Mouse (Mus musculus) intestine, embryonic 15.5 days (tissue): ENCODE data around the gene Plekhm2. TPM values are rescaled to one million over a fixed set of nuclear protein-coding genes. Genes with fewer than 3 reads are reported as not detected.

Source experiments
- ATAC-seq: fragments of 200-750 bp; cut with Nextera tagmentation; 2 replicates; pipeline ENCODE4 v1.8.0; 2017; ENCODE audit warnings: moderate TSS enrichment, moderate library complexity
- H3K27ac ChIP-seq: fragments of 300-500 bp; sonication (generic); 2 replicates; pipeline ENCODE4 v1.5.1; 2015; ENCODE audit warnings: mild to moderate bottlenecking, inconsistent platforms
- H3K27me3 ChIP-seq: fragments of 300-500 bp; sonication (generic); replicated peaks from 2 replicates; pipeline ENCODE4 v1.6.1; 2015; ENCODE audit warnings: inconsistent platforms
- H3K36me3 ChIP-seq: fragments of 300-500 bp; sonication (generic); 2 replicates; pipeline ENCODE4 v1.6.1; 2015; ENCODE audit warnings: inconsistent platforms
- H3K4me1 ChIP-seq: fragments of 300-500 bp; sonication (generic); replicated peaks from 2 replicates; pipeline ENCODE4 v1.6.1; 2015; ENCODE audit warnings: inconsistent platforms
- H3K4me2 ChIP-seq: fragments of 300-500 bp; sonication (generic); replicated peaks from 2 replicates; pipeline ENCODE4 v1.6.1; 2015; ENCODE audit warnings: mild to moderate bottlenecking, inconsistent platforms
- H3K4me3 ChIP-seq: fragments of 300-500 bp; sonication (generic); replicated peaks from 2 replicates; pipeline ENCODE4 v1.5.1; 2015; ENCODE audit warnings: inconsistent platforms
- H3K9ac ChIP-seq: fragments of 300-500 bp; sonication (generic); 2 replicates; pipeline ENCODE4 v1.6.1; 2015; ENCODE audit warnings: inconsistent platforms
- H3K9me3 ChIP-seq: fragments of 300-500 bp; sonication (generic); 2 replicates; pipeline ENCODE4 v1.6.1; 2016; ENCODE audit warnings: inconsistent platforms
- WGBS: fragments of 180-500 bp; shearing (Covaris S2); methylation state at CpG from one replicate; pipeline ENCODE4 v1.1.7; 2015; 5-methylcytosine and 5-hydroxymethylcytosine counted together
- polyA plus RNA-seq: library from polyadenylated mRNA; unstranded; fragments of >200 nt; fragmentation: Nextera tagmentation; extraction: Ambion mirVana; gene quantifications from 2 replicates; pipeline ENCODE4 v1.2.1, GENCODE M21; 2015

The Plekhm2 gene
- polyA plus RNA-seq = 3.9 and 4.5 TPM in 2 replicates

GRCm38 (mm10) chr4:141664799-141665198 lies at the start of gene Plekhm2:
TSS of gene Plekhm2 (minus strand) at chr4:141664899.
- Histone ChIP-seq H3K4me3 (peak within 1 kb of the TSS; percentile 81), H3K4me1 (peaks cover 13% of the 10 kb centered on the region), H3K9ac (peak within 1 kb of the TSS; percentile 92), H3K27ac (peak within 1 kb of the TSS; percentile 51; the same call in 1 of the 2 replicates), H3K4me2 (peak within 1 kb of the TSS; percentile 90), H3K36me3 (peaks cover 12% of the 10 kb centered on the region; the same call in 1 of the 2 replicates), H3K27me3 (no peaks in the 10 kb centered on the region), H3K9me3 (no peaks in the 10 kb centered on the region)
- WGBS = 70% methylated on average over 8 of the region's 8 CpGs
- no peak for ATAC-seq

DNA sequence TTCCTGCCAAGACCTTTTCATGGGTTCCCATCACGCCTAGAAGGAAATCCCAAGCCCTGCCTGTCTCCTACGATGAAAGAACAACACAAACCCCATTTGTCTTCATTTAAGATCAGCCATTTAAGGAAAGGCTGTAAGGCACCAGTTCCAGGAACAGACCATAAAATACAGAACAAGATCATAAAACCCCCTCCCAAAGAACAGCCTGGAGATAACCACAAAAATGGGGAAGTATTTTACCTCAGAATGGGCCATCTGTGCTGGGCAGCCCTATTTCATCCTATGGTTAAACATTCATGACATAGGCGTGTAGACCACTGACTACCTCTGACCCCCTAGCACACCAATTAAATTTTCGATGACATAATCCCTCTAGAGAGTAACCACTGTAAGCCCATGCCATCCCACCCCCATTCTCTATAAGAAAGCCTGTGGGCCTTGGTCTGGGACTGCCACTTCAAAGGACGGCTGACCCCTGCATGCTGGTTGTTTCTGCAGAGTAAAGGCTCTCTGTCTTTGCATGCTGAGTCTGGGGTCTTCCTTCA lies 49.0 kb upstream of the Plekhm2 start:
- Histone ChIP-seq H3K9me3 (no peaks in the 10 kb centered on the region), H3K4me2 (no peak overlapping the region), H3K4me3 (no peak overlapping the region), H3K9ac (no peak overlapping the region), H3K4me1 (peaks cover 15% of the 10 kb centered on the region), H3K27ac (no peak overlapping the region), H3K27me3 (no peaks in the 10 kb centered on the region), H3K36me3 (peaks cover 21% of the 10 kb centered on the region)
- no peak; the same call in 1 of the 2 replicates for ATAC-seq
- WGBS = 43% methylated on average over 5 of the region's 5 CpGs

- 96% methylated on average over 1 of the region's 1 CpGs for WGBS
- H3K27ac ChIP-seq = no peak overlapping the region
- no peak for ATAC-seq
These were observed 46.6 kb upstream of the Plekhm2 start for GRCm38 (mm10) chr4:141711250-141711649.

GRCm38 (mm10) chr4:141708971-141709370 lies 44.3 kb upstream of the Plekhm2 start:
- Histone ChIP-seq H3K9me3 (no peaks in the 10 kb centered on the region), H3K9ac (no peak overlapping the region), H3K4me1 (no peaks in the 10 kb centered on the region), H3K27ac (no peak overlapping the region), H3K4me3 (no peak overlapping the region), H3K36me3 (peaks cover 53% of the 10 kb centered on the region), H3K27me3 (no peaks in the 10 kb centered on the region), H3K4me2 (no peak overlapping the region)
- 95% methylated on average over 2 of the region's 2 CpGs for WGBS
- ATAC-seq = no peak

More at GRCm38 (mm10) chr4:141711250-141711649, 46.6 kb upstream of the Plekhm2 start:
- Histone ChIP-seq H3K4me2 (no peak overlapping the region), H3K4me3 (no peak overlapping the region), H3K9ac (no peak overlapping the region; the same call in 1 of the 2 replicates), H3K4me1 (peaks cover 15% of the 10 kb centered on the region), H3K9me3 (no peaks in the 10 kb centered on the region), H3K27me3 (no peaks in the 10 kb centered on the region), H3K36me3 (peaks cover 41% of the 10 kb centered on the region)

DNA sequence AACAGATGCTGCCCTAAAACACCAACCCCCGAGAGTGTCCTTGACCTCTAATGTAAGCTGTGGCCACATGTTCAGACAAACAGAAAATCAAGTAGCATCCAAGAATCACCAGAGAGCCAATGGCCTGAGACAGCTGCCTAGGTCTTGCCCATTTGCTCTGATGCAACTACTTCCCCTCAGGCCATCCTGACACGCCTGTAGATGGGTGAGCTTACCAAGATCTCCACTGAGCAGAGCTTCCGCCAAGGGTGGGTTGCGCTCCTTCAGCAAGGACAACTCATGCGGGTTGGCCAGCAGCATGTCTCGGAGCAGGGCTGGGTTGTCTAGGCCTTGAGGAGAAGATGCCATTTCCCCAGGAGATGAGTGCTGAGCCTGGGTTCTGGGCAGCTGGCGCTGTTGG lies 43.3 kb upstream of the Plekhm2 start:
- no peak overlapping the region for H3K9ac ChIP-seq
- WGBS = 89% methylated on average over 7 of the region's 7 CpGs
- no peaks in the 10 kb centered on the region for H3K9me3 ChIP-seq
- no peak for ATAC-seq
- H3K36me3 ChIP-seq = peaks cover 54% of the 10 kb centered on the region
- no peak overlapping the region for H3K27ac ChIP-seq
- H3K4me1 ChIP-seq = no peaks in the 10 kb centered on the region
- no peaks in the 10 kb centered on the region for H3K27me3 ChIP-seq
- H3K4me2 ChIP-seq = no peak overlapping the region
- no peak overlapping the region for H3K4me3 ChIP-seq

DNA sequence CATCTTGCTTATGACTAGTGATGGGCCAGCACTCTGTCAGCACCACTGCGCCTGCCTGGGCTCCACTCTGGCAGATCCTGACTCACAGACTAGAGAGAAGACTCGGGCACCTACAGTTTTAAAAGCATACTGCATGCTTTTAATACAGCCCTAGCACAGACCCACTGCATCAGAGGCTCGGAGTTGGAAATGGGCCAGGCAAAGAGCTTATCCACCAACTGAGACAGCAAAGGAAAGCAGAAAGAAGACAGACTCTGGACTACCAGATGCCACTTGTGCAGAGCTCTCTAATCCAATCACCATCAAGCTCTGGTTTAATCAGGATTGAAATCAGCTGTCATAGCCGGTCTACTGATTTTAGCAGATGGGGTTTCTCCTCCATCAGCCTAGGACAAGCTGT lies 40.6 kb upstream of the Plekhm2 start:
- H3K9ac ChIP-seq = no peak overlapping the region
- H3K4me2 ChIP-seq = no peak overlapping the region
- no peak overlapping the region for H3K4me3 ChIP-seq
- no peaks in the 10 kb centered on the region for H3K4me1 ChIP-seq
- H3K27me3 ChIP-seq = no peaks in the 10 kb centered on the region
- no peak overlapping the region for H3K27ac ChIP-seq
- 80% methylated on average over 4 of the region's 4 CpGs for WGBS
- peaks cover 55% of the 10 kb centered on the region for H3K36me3 ChIP-seq
- H3K9me3 ChIP-seq = no peaks in the 10 kb centered on the region
- ATAC-seq = no peak

GRCm38 (mm10) chr4:141704625-141705024 lies 39.9 kb upstream of the Plekhm2 start:
- Histone ChIP-seq H3K9me3 (no peaks in the 10 kb centered on the region), H3K4me1 (no peaks in the 10 kb centered on the region), H3K4me3 (no peak overlapping the region), H3K9ac (no peak overlapping the region), H3K36me3 (peaks cover 55% of the 10 kb centered on the region), H3K27ac (no peak overlapping the region), H3K27me3 (no peaks in the 10 kb centered on the region), H3K4me2 (no peak overlapping the region)
- ATAC-seq = no peak
- 89% methylated on average over 2 of the region's 2 CpGs for WGBS

- 0 out of 2 replicates have a peak, but pooled peaks cover 4% of the 10 kb centered on the region for H3K4me1 ChIP-seq
- H3K4me2 ChIP-seq = no peak overlapping the region
- H3K27ac ChIP-seq = no peak overlapping the region
- ATAC-seq = no peak
- no peak overlapping the region for H3K4me3 ChIP-seq
- no peaks in the 10 kb centered on the region for H3K27me3 ChIP-seq
- H3K36me3 ChIP-seq = peaks cover 38% of the 10 kb centered on the region
- no peak overlapping the region for H3K9ac ChIP-seq
- 98% methylated on average over 8 of the region's 8 CpGs for WGBS
- no peaks in the 10 kb centered on the region for H3K9me3 ChIP-seq
These were observed 30.0 kb upstream of the Plekhm2 start for GRCm38 (mm10) chr4:141694719-141695118.

GRCm38 (mm10) chr4:141688505-141688904 lies 23.8 kb upstream of the Plekhm2 start:
- Histone ChIP-seq H3K27me3 (no peaks in the 10 kb centered on the region), H3K36me3 (peaks cover 37% of the 10 kb centered on the region), H3K4me1 (no peaks in the 10 kb centered on the region), H3K4me2 (no peak overlapping the region), H3K9ac (no peak overlapping the region), H3K9me3 (no peaks in the 10 kb centered on the region), H3K27ac (no peak overlapping the region), H3K4me3 (no peak overlapping the region)
- WGBS = 85% methylated on average over 8 of the region's 8 CpGs
- no peak for ATAC-seq

DNA sequence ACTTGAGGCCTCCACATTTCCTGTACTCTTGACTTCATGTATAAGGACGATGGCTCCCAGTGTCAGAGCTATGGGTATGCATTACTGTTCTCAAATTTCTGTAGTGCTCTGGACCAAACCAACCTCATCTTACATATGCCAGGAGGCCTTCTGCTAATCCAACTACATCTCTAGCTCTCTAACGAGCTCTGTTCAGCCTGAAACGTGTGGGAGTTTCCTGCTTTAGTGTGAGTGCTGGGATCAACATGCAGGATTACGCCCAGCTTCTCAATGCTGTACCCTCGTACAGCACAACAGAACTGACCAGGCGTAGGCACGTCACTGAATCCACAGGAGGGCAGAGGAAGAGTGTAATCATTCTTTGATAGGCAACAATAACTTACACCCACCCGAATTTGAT lies 21.8 kb upstream of the Plekhm2 start:
- no peak overlapping the region for H3K4me2 ChIP-seq
- WGBS = 88% methylated on average over 8 of the region's 8 CpGs
- no peaks in the 10 kb centered on the region for H3K27me3 ChIP-seq
- peaks cover 27% of the 10 kb centered on the region for H3K36me3 ChIP-seq
- no peak overlapping the region for H3K4me3 ChIP-seq
- H3K9ac ChIP-seq = no peak overlapping the region
- H3K9me3 ChIP-seq = no peaks in the 10 kb centered on the region
- peaks cover 5% of the 10 kb centered on the region for H3K4me1 ChIP-seq
- H3K27ac ChIP-seq = no peak overlapping the region
- no peak for ATAC-seq

- H3K9me3 ChIP-seq = no peaks in the 10 kb centered on the region
- H3K4me1 ChIP-seq = peaks cover 5% of the 10 kb centered on the region
- no peak for ATAC-seq
- H3K36me3 ChIP-seq = peaks cover 23% of the 10 kb centered on the region
- H3K9ac ChIP-seq = no peak overlapping the region
- no peak overlapping the region for H3K4me3 ChIP-seq
- H3K27ac ChIP-seq = no peak overlapping the region
- no peaks in the 10 kb centered on the region for H3K27me3 ChIP-seq
- WGBS = 90% methylated on average over 3 of the region's 3 CpGs
- H3K4me2 ChIP-seq = no peak overlapping the region
These were observed 21.4 kb upstream of the Plekhm2 start for GRCm38 (mm10) chr4:141686093-141686492.

DNA sequence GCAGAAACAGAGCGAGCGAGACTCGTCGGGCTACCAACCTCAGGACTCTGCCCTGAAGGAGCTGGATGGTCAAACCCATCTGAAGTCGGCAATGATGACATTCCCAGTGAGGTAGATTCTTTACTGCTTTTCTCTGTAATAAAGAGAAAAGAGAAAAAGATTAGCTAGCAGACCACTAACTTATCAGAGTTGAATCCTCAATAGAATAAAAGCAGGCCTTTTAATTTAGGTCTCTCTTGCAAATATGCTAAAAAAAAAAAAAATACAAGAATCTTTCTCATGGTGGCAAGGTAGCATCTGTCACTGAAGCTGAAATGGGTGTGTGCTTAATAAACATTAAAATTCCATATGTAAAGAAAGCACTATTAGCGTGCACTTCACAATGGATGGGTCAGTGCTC lies 20.8 kb upstream of the Plekhm2 start, which contains the start of gene Rsc1a1:
Gene Rsc1a1, minus strand, starts transcription at position 101 of the 400 bp plus-strand sequence.
- H3K4me2 ChIP-seq = no peak within 1 kb of the TSS
- no peak within 1 kb of the TSS for H3K27ac ChIP-seq
- H3K4me3 ChIP-seq = no peak within 1 kb of the TSS
- no peaks in the 10 kb centered on the region for H3K9me3 ChIP-seq
- no peak for ATAC-seq
- H3K9ac ChIP-seq = no peak within 1 kb of the TSS
- H3K4me1 ChIP-seq = peaks cover 5% of the 10 kb centered on the region
- peaks cover 23% of the 10 kb centered on the region for H3K36me3 ChIP-seq
- WGBS = 94% methylated on average over 6 of the region's 6 CpGs
- H3K27me3 ChIP-seq = no peaks in the 10 kb centered on the region

DNA sequence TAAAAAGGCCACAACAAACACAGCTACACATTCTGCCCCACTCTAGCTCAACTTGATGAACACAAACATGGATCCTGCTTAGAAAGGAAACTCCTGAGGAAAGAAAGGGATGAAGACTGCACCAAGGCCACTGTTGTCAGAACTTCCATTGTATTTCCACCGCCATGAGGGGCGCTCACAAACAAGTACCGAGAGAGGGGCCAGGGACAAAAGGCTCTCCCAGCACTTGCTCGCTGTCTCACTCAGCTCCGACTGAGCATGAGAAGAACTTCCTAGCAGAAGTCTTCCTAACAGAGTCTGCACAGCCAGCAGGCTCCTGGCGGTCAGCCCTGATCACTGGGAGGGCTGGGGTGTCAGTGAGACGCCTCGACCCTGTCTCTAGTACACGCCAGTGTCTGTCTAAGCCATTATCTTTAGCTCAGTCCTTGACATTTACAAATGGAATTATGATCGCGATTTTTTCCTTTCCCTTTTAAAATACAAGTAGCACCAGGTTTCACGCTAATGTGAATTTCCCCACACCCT lies 18.1 kb upstream of the Plekhm2 start:
- H3K4me2 ChIP-seq = no peak overlapping the region
- no peaks in the 10 kb centered on the region for H3K27me3 ChIP-seq
- peaks cover 23% of the 10 kb centered on the region for H3K36me3 ChIP-seq
- WGBS = 76% methylated on average over 12 of the region's 12 CpGs
- peaks cover 5% of the 10 kb centered on the region for H3K4me1 ChIP-seq
- no peak overlapping the region for H3K9ac ChIP-seq
- no peak for ATAC-seq
- no peaks in the 10 kb centered on the region for H3K9me3 ChIP-seq
- H3K27ac ChIP-seq = no peak overlapping the region
- no peak overlapping the region for H3K4me3 ChIP-seq
